Mouse (Mus musculus) heart, postnatal 14 days (tissue): ENCODE measurements around the gene Nphp1. TPM values are rescaled to one million over a fixed set of nuclear protein-coding genes. Genes with fewer than 3 reads are reported as not detected.

Experiments
- DNase-seq, 2 experiments: peaks; one replicate each; pipeline ENCODE4 v3.0.0; 2021 to 2022
- intact Hi-C: fragments of 180-260 bp; cut with DNase I; formaldehyde crosslinking; loops from one replicate; pipeline ENCODE4 v1.15.1; 2025
- total RNA-seq, 2 experiments: library from RNA; stranded (reverse); gene quantifications; 2 replicates each; pipeline ENCODE4 v1.2.3; 2021

Gene Nphp1
- total RNA-seq, 2 experiments from 2014 or later: 7.4 to 9.0 TPM

- no peak for DNase-seq
- intact Hi-C loops: loop anchor here (10.0 kb wide), 1 partner anchor 147 kb away; no protein-coding TSS in a partner anchor
These were observed 36.7 kb downstream of the Nphp1 start for GRCm38 (mm10) chr2:127751849-127752610.

GRCm38 (mm10) chr2:127749376-127749775 lies 39.3 kb downstream of the Nphp1 start:
- no peak for DNase-seq
- intact Hi-C loops: no loop called here

GRCm38 (mm10) chr2:127748316-127748715 lies 40.4 kb downstream of the Nphp1 start:
- intact Hi-C loops: no loop called here
- DNase-seq: no peak

- intact Hi-C loops: no loop called here
- DNase-seq: no peak
These were observed 46.1 kb downstream of the Nphp1 start for GRCm38 (mm10) chr2:127742637-127743036.

GRCm38 (mm10) chr2:127740756-127741519 lies 47.8 kb downstream of the Nphp1 start:
- DNase-seq: no peak
- intact Hi-C loops: no loop called here

- no peak for DNase-seq
- intact Hi-C loops: no loop called here
These were observed 50.8 kb downstream of the Nphp1 start for GRCm38 (mm10) chr2:127737885-127738284.

GRCm38 (mm10) chr2:127736631-127737209 lies 52.0 kb downstream of the Nphp1 start:
- no peak for DNase-seq
- intact Hi-C loops: no loop called here

- no peak for DNase-seq
- intact Hi-C loops: no loop called here
These were observed 53.1 kb downstream of the Nphp1 start for GRCm38 (mm10) chr2:127735512-127736145.

GRCm38 (mm10) chr2:127734889-127735288 lies 53.8 kb downstream of the Nphp1 start:
- intact Hi-C loops: no loop called here
- DNase-seq: no peak

GRCm38 (mm10) chr2:127730301-127730997 lies 58.2 kb downstream of the Nphp1 start:
- intact Hi-C loops: no loop called here
- DNase-seq: no peak

- DNase-seq: peak; percentile 23 to 31
- intact Hi-C loops: no loop called here
These were observed 59.0 kb downstream of the Nphp1 start, which contains the start of gene Mall for GRCm38 (mm10) chr2:127729671-127730070. Gene Mall, minus strand, starts transcription at chr2:127729932.

- intact Hi-C loops: no loop called here
- DNase-seq: no peak
These were observed 59.8 kb downstream of the Nphp1 start for GRCm38 (mm10) chr2:127728661-127729450.

GRCm38 (mm10) chr2:127728146-127728545 lies 60.6 kb downstream of the Nphp1 start:
- intact Hi-C loops: no loop called here

GRCm38 (mm10) chr2:127723193-127723592 lies 65.5 kb downstream of the Nphp1 start:
- no peak for DNase-seq

More at GRCm38 (mm10) chr2:127728146-127728545, 60.6 kb downstream of the Nphp1 start:
- no peak for DNase-seq

GRCm38 (mm10) chr2:127722176-127722892 lies 66.4 kb downstream of the Nphp1 start:
- intact Hi-C loops: no loop called here
- DNase-seq: peak; percentile 83 to 91

More at GRCm38 (mm10) chr2:127723193-127723592, 65.5 kb downstream of the Nphp1 start:
- intact Hi-C loops: no loop called here

- DNase-seq: no peak
- intact Hi-C loops: no loop called here
These were observed 69.7 kb downstream of the Nphp1 start for GRCm38 (mm10) chr2:127718839-127719468.

- intact Hi-C loops: no loop called here
- no peak for DNase-seq
These were observed 74.0 kb downstream of the Nphp1 start for GRCm38 (mm10) chr2:127714726-127715125.

GRCm38 (mm10) chr2:127708792-127709191 lies 79.9 kb downstream of the Nphp1 start:
- no peak for DNase-seq
- intact Hi-C loops: no loop called here
